Comparison of ENCODE assay signal across 26 mouse cellular contexts in genomic region chr7:73965164-73965563, GRCm38 (mm10). TPM values are rescaled to one million over a fixed set of nuclear protein-coding genes. Genes with fewer than 3 reads are reported as not detected.
"Had no signal": no experiment of that assay in that cellular context is flagged by ENCODE, and none has a peak within 500 bp of the region (broad histone marks: within the 10 kb centered on the region; RNA-seq: fewer than 3 reads in every experiment).

No protein-coding gene starts in this region.

- H3K4me3 ChIP-seq: gastrocnemius, adult 2 months; heart, embryonic 10.5 days; heart, embryonic 12.5 days; hindbrain, embryonic 10.5 days; hindbrain, embryonic 12.5 days; intestine, embryonic 15.5 days; layer of hippocampus, adult 2 months; left cerebral cortex, adult 2 months; limb, embryonic 10.5 days; limb, embryonic 12.5 days; liver, embryonic 13.5 days; liver, embryonic 15.5 days had no signal

- H3K9me3 ChIP-seq: heart, embryonic 10.5 days; heart, embryonic 12.5 days; hindbrain, embryonic 10.5 days; hindbrain, embryonic 12.5 days; intestine, embryonic 15.5 days; limb, embryonic 10.5 days; limb, embryonic 12.5 days; liver, embryonic 13.5 days; liver, embryonic 15.5 days had no signal

- H3K4me1 ChIP-seq: heart, embryonic 12.5 days; hindbrain, embryonic 10.5 days; hindbrain, embryonic 12.5 days; intestine, embryonic 15.5 days; limb, embryonic 12.5 days; liver, embryonic 13.5 days; liver, embryonic 15.5 days had no signal

- H3K27ac ChIP-seq: gastrocnemius, adult 2 months; heart, embryonic 10.5 days; hindbrain, embryonic 10.5 days; hindbrain, embryonic 12.5 days; hindbrain, embryonic 14.5 days; intestine, embryonic 15.5 days; layer of hippocampus, adult 2 months; left cerebral cortex, adult 2 months; limb, embryonic 10.5 days; limb, embryonic 12.5 days; liver, embryonic 13.5 days; liver, embryonic 15.5 days had no signal

- H3K4me2 ChIP-seq: heart, embryonic 12.5 days; hindbrain, embryonic 12.5 days; hindbrain, embryonic 14.5 days; intestine, embryonic 15.5 days; limb, embryonic 12.5 days; liver, embryonic 11.5 days; liver, embryonic 13.5 days; liver, embryonic 15.5 days had no signal

- ATAC-seq: hindbrain, embryonic 16.5 days; inflammation-experienced regulatory T-cells, adult 6 months; intestine, embryonic 15.5 days; intestine, postnatal 0 days had no signal

- H3K36me3 ChIP-seq: heart, embryonic 12.5 days; intestine, embryonic 15.5 days; liver, embryonic 13.5 days; liver, embryonic 15.5 days had no signal

- H3K27me3 ChIP-seq: hindbrain, embryonic 12.5 days; intestine, embryonic 15.5 days; limb, embryonic 12.5 days; liver, embryonic 13.5 days; liver, embryonic 15.5 days had no signal

- H3K9ac ChIP-seq: heart, embryonic 12.5 days; hindbrain, embryonic 12.5 days; hindbrain, embryonic 14.5 days; intestine, embryonic 15.5 days; limb, embryonic 12.5 days; liver, embryonic 13.5 days; liver, embryonic 15.5 days had no signal

- DNase-seq: gastrocnemius, adult 2 months; gastrocnemius, postnatal 10 days; gastrocnemius, postnatal 25 days; heart, adult 18-20 months; heart, postnatal 10 days; heart, postnatal 4 days; kidney, adult 18-20 months; kidney, postnatal 10 days; kidney, postnatal 36 days; liver; liver, embryonic 13.5 days had no signal

RNA-seq across cellular contexts. Expression of gene St8sia2, which starts 48.3 kb away (rescaled TPM):
- polyA plus RNA-seq: inflammation-experienced regulatory T-cells, adult 6 months had no signal
